Mouse (Mus musculus) E14TG2a.4 (cell line): ENCODE measurements around the gene Cyb561d2.

Experiments used
- H3K27me3 ChIP-seq: 2 replicates; pipeline ENCODE4 v1.6.1; 2014; ENCODE audit warnings: low read length, control low read depth; ENCODE audit not compliant: insufficient read depth
- H3K36me3 ChIP-seq: 2 replicates; pipeline ENCODE4 v1.6.1; 2014; ENCODE audit warnings: low read length, control low read depth; ENCODE audit not compliant: insufficient read depth
- H3K4me1 ChIP-seq: replicated peaks from 2 replicates; pipeline ENCODE4 v1.6.1; 2014; ENCODE audit warnings: low read depth, low read length, control low read depth
- H3K4me3 ChIP-seq: replicated peaks from 2 replicates; pipeline ENCODE4 v1.5.1; 2014; ENCODE audit warnings: mild to moderate bottlenecking, low read length
- H3K9me3 ChIP-seq: 2 replicates; pipeline ENCODE4 v1.6.1; 2014; ENCODE audit warnings: low read length, control low read depth
- CTCF ChIP-seq: conservative IDR thresholded peaks from 2 replicates; pipeline ENCODE4 v1.5.1; 2014; ENCODE audit warnings: low read length
- NANOG ChIP-seq: IDR thresholded peaks from 2 replicates; pipeline ENCODE4 v1.6.1; 2014; ENCODE audit warnings: borderline replicate concordance, low read length, mixed read lengths
- POU5F1 ChIP-seq: IDR thresholded peaks from 2 replicates; pipeline ENCODE4 v1.6.1; 2014; ENCODE audit warnings: low read length, borderline replicate concordance

Cyb561d2 gene

GRCm38 (mm10) chr9:107521711-107522399 lies 20.1 kb downstream of the Cyb561d2 start:
- TF ChIP-seq NANOG (no peak), CTCF (no peak), POU5F1 (no peak)
- Histone ChIP-seq H3K36me3 (no peaks in the 10 kb centered on the region), H3K4me1 (peaks cover 84% of the 10 kb centered on the region), H3K9me3 (no peaks in the 10 kb centered on the region), H3K4me3 (peak overlapping the region; percentile 71), H3K27me3 (peaks cover 32% of the 10 kb centered on the region)

GRCm38 (mm10) chr9:107521190-107521589 lies 20.8 kb downstream of the Cyb561d2 start:
- peak overlapping the region; percentile 71 for H3K4me3 ChIP-seq
- H3K4me1 ChIP-seq, result peaks cover 88% of the 10 kb centered on the region
- no peaks in the 10 kb centered on the region for H3K9me3 ChIP-seq
- peaks cover 30% of the 10 kb centered on the region for H3K27me3 ChIP-seq
- TF ChIP-seq POU5F1 (no peak), CTCF (no peak), NANOG (no peak)
- H3K36me3 ChIP-seq, result no peaks in the 10 kb centered on the region

- no peaks in the 10 kb centered on the region for H3K9me3 ChIP-seq
- H3K4me3 ChIP-seq, result peak overlapping the region; percentile 71; the same call in 1 of the 2 replicates
- H3K36me3 ChIP-seq, result no peaks in the 10 kb centered on the region
- H3K27me3 ChIP-seq, result peaks cover 21% of the 10 kb centered on the region
- H3K4me1 ChIP-seq, result peaks cover 81% of the 10 kb centered on the region
- TF ChIP-seq NANOG (no peak), POU5F1 (no peak), CTCF (no peak)
These were observed 21.7 kb downstream of the Cyb561d2 start for GRCm38 (mm10) chr9:107520331-107520730.

- Histone ChIP-seq H3K27me3 (peaks cover 18% of the 10 kb centered on the region), H3K36me3 (no peaks in the 10 kb centered on the region), H3K9me3 (no peaks in the 10 kb centered on the region), H3K4me3 (no peak overlapping the region), H3K4me1 (peaks cover 43% of the 10 kb centered on the region)
- TF ChIP-seq CTCF (peak; percentile 91), POU5F1 (no peak)
These were observed 27.6 kb downstream of the Cyb561d2 start for GRCm38 (mm10) chr9:107514303-107514955.

GRCm38 (mm10) chr9:107512326-107512725 lies 29.7 kb downstream of the Cyb561d2 start:
- no peaks in the 10 kb centered on the region for H3K9me3 ChIP-seq

GRCm38 (mm10) chr9:107511436-107511835 lies 30.6 kb downstream of the Cyb561d2 start:
- Histone ChIP-seq H3K9me3 (no peaks in the 10 kb centered on the region), H3K4me1 (peaks cover 47% of the 10 kb centered on the region), H3K4me3 (no peak overlapping the region), H3K36me3 (no peaks in the 10 kb centered on the region), H3K27me3 (peaks cover 5% of the 10 kb centered on the region; the same call in 1 of the 2 replicates)
- TF ChIP-seq NANOG, result no peak

More at GRCm38 (mm10) chr9:107512326-107512725, 29.7 kb downstream of the Cyb561d2 start:
- TF ChIP-seq POU5F1, result no peak
- no peak for TF ChIP-seq NANOG
- no peak for TF ChIP-seq CTCF
- peaks cover 5% of the 10 kb centered on the region for H3K27me3 ChIP-seq
- H3K4me1 ChIP-seq, result peaks cover 49% of the 10 kb centered on the region
- no peak overlapping the region for H3K4me3 ChIP-seq
- H3K36me3 ChIP-seq, result no peaks in the 10 kb centered on the region

- TF ChIP-seq CTCF, result no peak
- TF ChIP-seq NANOG, result no peak
- TF ChIP-seq POU5F1, result no peak
- Histone ChIP-seq H3K4me3 (no peak overlapping the region), H3K36me3 (no peaks in the 10 kb centered on the region), H3K4me1 (peaks cover 44% of the 10 kb centered on the region), H3K9me3 (no peaks in the 10 kb centered on the region), H3K27me3 (peaks cover 5% of the 10 kb centered on the region; the same call in 1 of the 2 replicates)
These were observed 31.5 kb downstream of the Cyb561d2 start for GRCm38 (mm10) chr9:107510384-107511100.

GRCm38 (mm10) chr9:107508266-107508665 lies 33.7 kb downstream of the Cyb561d2 start:
- no peaks in the 10 kb centered on the region for H3K36me3 ChIP-seq
- TF ChIP-seq CTCF (no peak), NANOG (no peak), POU5F1 (no peak)
- H3K9me3 ChIP-seq, result no peaks in the 10 kb centered on the region
- H3K4me3 ChIP-seq, result no peak overlapping the region
- H3K27me3 ChIP-seq, result peaks cover 1% of the 10 kb centered on the region; the same call in 1 of the 2 replicates
- H3K4me1 ChIP-seq, result peaks cover 57% of the 10 kb centered on the region
